Mouse (Mus musculus) urinary bladder, postnatal 25 days (tissue): ENCODE measurements around the gene Gramd1b.
A peak's percentile ranks its signal among the peaks of the same experiment; 100 is the strongest.

Experiments
- DNase-seq: peaks from one replicate; pipeline ENCODE4 v3.0.0; 2022; ENCODE audit warnings: low spot score

Gene Gramd1b

DNA sequence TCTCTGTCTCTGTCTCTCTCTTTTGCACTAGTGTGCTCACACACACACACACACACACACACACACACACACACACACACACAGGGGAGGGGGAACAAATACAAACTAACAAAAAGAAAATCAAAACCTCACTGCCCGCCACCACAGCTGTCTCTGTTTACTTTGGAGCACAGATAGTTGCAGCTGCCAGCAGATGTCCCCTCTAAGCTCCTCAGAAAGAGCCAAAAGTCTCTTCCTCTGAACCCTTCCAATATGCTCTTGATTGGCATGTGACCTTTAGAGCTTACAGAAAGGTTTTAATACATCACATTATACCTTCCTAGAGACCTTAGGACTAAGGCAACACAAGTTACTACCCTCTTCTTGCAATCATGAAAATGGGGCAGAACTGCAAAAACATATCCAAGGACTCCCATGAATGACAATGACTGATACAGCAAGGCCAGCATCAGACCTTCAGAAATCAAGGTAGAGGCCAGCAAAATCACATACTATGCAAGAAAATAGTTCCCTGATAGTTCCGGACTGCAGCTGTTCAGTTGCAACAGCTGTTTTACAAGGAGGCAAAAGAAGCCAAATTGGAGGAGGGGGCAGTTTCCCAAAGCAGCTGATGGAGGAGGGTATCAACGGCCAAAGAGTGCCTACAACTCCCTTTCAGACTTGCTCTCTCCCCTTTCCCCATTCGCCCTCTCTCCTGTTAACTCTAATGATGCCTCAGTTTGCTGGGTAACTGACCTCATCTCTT lies 72.5 kb downstream of the Gramd1b start:
- no peak for DNase-seq

- no peak for DNase-seq
These were observed 73.7 kb downstream of the Gramd1b start for GRCm38 (mm10) chr9:40457448-40457847.

GRCm38 (mm10) chr9:40456191-40456590 lies 75.0 kb downstream of the Gramd1b start:
- no peak for DNase-seq

- DNase-seq, result peak; percentile 26
These were observed 75.6 kb downstream of the Gramd1b start for GRCm38 (mm10) chr9:40455336-40456185.

- no peak for DNase-seq
These were observed 76.2 kb downstream of the Gramd1b start for GRCm38 (mm10) chr9:40455020-40455335.

- no peak for DNase-seq
These were observed 77.3 kb downstream of the Gramd1b start for GRCm38 (mm10) chr9:40453889-40454288.

- DNase-seq, result no peak
These were observed 79.0 kb downstream of the Gramd1b start for GRCm38 (mm10) chr9:40452208-40452607.

DNA sequence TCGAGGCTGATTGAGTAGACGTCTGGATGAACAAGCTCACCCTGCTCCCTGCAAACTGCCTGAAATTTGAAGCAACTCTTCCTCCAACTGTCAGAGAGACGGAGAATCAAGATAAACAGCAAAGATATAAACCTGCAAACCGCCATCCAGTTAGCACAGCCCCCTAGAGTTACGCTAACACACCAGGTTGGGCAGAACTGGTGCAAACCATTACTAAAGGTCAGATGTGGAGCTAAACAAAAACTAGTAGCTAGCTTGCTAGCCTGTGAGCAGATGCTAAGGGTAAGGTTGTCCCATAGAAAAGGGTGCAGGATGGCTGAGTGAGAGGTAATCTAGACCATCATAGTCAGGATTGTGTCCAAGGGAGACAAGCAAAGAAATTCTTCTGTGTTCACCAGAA lies 80.4 kb downstream of the Gramd1b start:
- DNase-seq, result no peak

- DNase-seq, result no peak
These were observed 80.8 kb downstream of the Gramd1b start for GRCm38 (mm10) chr9:40450417-40450714.

- DNase-seq, result no peak
These were observed 81.4 kb downstream of the Gramd1b start for GRCm38 (mm10) chr9:40449610-40450416.

DNA sequence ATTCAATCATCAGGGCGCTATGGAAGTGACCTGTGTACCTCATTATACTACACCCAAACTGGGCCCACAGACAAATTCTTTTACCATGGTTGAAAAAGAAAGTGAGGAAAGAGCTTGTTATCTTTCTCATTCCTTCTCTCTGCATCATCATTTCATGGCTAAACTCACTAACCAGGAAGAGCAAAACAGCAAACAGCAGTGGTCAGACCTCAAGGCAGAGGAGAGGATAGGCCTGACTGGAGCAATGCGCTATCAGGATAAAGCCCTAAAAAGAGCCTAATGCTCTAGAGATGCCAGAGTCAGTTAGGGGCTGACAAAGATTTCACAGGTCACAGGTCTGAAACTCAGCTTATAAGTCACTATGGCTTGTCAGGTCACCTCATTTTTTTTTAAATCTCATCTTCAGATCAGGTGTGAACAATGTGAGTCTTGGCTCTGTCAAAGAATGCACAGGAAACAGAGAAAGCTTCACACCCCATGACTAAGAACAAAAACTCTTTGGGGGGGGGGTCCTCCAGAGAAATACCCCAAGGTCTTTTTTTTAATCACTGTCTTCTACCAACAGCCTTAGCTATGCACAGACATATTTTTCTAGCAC lies 82.4 kb downstream of the Gramd1b start:
- DNase-seq, result no peak

DNA sequence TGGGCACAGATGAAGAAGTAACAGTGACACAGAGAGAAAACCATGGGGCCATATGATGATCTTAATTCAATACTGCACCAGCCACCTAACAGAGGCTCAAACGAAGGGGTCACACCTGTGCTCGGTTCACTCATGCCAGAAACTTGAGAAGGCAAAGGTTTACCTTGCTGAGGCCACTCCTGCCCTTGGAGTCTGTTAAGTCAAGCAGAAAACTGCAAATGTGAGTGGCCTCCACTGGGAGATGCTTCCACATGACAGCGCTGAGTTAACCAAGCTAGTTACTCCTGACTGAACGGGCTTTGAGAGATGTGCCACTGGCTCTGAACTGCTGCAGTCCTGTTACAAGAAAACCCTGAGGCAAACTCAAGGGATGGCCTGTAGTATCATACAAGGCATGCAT lies 83.9 kb downstream of the Gramd1b start:
- no peak for DNase-seq

DNA sequence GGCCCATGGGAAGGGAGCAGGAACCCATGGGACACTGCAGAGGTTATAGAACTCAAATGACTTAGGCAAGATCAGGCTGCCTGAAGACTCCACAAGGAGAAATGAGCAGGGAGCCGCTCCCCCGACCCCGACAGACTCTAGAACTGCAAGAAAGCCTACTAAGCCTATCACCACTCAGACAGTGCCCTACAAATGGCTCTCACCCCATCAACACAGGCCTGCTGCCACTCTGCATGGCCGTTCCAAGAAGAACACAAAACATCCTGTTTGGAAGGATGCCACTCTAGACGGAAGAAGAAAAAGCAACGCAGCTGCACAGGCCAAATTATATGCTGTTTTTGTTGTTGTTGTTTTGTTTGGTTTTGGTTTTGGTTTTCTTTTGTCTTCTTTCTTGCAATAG lies 86.2 kb downstream of the Gramd1b start:
- DNase-seq, result no peak

GRCm38 (mm10) chr9:40442784-40443183 lies 88.4 kb downstream of the Gramd1b start:
- no peak for DNase-seq

DNA sequence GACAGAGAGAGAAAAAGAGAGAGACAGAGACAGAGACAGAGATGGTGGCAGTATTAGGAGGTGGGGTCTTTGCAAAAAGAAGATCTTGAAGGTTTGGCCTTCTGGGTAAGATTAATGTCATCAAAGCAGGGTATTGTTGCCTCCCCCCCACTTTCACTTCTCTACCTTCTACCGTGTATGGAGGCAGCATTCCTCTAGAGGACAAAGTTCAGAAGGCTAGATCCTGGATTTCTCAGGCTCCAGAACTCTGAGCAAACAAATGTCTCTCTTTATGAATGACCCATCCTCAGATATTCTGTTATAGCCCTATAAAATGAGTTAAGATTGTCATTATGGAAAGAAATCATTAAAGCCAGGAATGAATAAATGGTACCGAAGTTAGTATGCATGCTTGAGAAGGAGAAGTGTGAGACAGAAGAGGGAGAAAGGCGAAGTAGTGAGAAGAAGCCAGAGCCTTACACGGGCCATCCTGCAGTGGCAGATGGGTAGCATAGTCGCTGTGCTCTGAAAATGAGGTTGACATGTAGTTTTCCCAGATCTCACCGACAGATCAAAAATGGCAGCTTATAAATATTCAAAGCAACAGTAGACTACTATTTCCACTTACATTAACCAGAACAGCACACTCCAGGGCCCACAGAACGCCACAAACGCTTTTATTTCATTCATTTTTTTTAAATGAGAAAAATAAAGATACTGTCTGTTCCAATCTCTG lies 91.1 kb downstream of the Gramd1b start:
- no peak for DNase-seq

DNA sequence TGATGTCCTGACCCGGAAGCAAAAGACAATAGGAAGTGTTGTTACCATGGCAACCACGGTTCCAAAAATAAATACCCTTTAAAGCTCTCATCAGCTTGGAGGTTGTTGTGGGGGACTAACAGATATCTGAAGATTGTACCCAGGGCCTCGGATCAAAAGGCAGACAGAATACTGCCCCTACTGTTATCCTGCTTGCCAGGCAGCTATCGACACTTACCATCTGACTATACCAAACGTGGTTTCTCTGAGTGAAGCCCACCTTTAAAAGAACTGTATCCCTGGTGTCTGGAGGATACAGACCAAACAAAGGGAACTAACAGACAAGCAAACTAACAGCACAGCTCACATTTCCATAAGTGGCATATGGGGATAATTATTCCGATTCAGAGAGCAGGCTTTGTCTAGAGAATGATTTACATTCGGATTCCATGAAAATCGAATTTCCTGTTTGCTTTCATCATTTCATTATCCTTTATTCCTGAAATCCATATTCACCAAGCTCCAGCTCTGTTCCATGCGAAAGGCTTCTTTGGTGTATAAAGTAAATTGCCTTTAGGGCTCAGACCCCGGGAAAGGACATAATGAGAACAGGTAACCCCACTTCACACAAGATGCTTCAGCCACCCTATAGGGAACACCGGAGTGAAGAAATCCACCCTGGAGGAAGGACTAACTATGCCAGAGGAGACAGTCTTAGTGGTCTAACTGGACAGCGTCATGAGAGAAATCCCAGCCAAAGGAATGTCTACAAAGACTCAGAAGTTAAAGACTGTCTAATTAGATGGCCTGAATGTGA lies 92.3 kb downstream of the Gramd1b start:
- no peak for DNase-seq

- DNase-seq, result no peak
These were observed 93.3 kb downstream of the Gramd1b start for GRCm38 (mm10) chr9:40437891-40438290.

DNA sequence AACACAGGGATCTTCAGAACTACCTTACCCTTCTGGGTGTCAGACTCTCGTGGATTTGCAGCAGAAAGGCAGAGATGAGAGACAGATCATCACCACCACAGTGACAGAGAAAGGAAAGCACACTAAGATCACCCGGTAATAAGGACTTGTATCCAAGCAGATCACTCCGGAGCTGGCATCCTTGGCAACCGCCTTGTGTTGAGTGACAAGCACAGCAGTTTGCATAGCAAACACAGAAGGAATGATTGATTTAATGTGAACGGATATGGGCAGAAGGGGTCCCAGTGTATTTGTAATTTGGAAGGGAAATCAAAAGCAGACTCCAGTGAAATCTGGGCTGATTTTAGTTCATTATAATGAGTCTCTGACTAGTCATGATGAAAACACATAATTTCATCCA lies 97.9 kb downstream of the Gramd1b start:
- DNase-seq, result no peak

DNA sequence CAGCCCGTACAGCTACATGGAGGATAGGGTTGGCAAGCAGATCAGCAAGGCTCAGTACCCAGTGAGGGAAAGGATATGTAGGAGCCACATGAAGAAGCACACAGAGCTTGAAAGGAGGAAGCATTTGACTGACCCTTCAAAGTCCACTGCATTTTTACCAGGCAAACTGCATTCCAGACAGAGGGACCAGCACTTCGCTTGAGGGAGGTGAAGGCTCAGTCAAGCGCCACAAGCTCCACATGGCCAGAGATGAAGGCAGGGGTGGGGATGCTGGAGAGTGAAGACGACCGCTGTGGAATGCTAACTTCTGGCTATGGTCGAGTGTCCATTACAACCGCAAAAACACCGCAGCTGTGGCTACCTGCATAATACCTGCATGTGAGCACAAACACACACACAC lies 100.2 kb downstream of the Gramd1b start:
- DNase-seq, result no peak

DNA sequence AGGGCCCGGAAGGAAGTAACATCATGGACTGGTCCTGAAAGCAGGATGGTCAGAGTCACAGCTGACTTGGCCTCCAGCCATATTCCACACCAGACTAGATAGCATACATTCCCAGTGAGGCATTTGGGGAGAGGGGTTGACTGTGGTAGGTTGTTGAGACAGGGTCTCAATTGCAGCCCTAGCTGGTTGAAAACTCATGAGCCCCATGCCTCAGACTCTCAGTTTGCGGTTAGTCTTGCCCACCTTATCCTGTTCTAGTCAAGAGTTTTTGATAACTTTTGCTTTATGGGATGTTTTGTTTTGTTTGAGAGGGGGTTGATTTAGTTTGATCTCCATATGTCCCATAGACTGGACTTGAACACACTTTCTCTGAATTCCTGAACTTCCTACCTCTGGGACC lies 103.5 kb downstream of the Gramd1b start:
- DNase-seq, result no peak
